Mouse (Mus musculus) midbrain, embryonic 10.5 days (tissue): ENCODE measurements around the gene Pex6. TPM values are rescaled to one million over a fixed set of nuclear protein-coding genes. Genes with fewer than 3 reads are reported as not detected.
A peak's percentile ranks its signal among the peaks of the same experiment; 100 is the strongest.

Source experiments
- DNase-seq: peaks from one replicate; pipeline ENCODE4 v3.0.0-alpha.2; 2017; ENCODE audit warnings: low spot score
- H3K27ac ChIP-seq: fragments of 300-500 bp; sonication (generic); replicated peaks from 2 replicates; pipeline ENCODE4 v1.5.1; 2016; ENCODE audit warnings: mild to moderate bottlenecking
- H3K27me3 ChIP-seq: fragments of 300-500 bp; sonication (generic); 2 replicates; pipeline ENCODE4 v1.6.1; 2016; ENCODE audit warnings: low read depth, mild to moderate bottlenecking; ENCODE audit not compliant: poor library complexity, severe bottlenecking
- H3K36me3 ChIP-seq: fragments of 300-500 bp; sonication (generic); 2 replicates; pipeline ENCODE4 v1.6.1; 2016; ENCODE audit warnings: mild to moderate bottlenecking, moderate library complexity
- H3K4me1 ChIP-seq: fragments of 300-500 bp; sonication (generic); 2 replicates; pipeline ENCODE4 v1.6.1; 2016
- H3K4me3 ChIP-seq: fragments of 300-500 bp; sonication (generic); 2 replicates; pipeline ENCODE4 v1.5.1; 2016; ENCODE audit warnings: mild to moderate bottlenecking, moderate library complexity
- H3K9me3 ChIP-seq: fragments of 300-500 bp; sonication (generic); replicated peaks from 2 replicates; pipeline ENCODE4 v1.6.1; 2016; ENCODE audit warnings: mild to moderate bottlenecking
- WGBS: fragments of 180-500 bp; shearing (Covaris S2); methylation state at CpG from one replicate; pipeline ENCODE4 v1.1.7; 2016; 5-methylcytosine and 5-hydroxymethylcytosine counted together
- polyA plus RNA-seq: library from polyadenylated mRNA; unstranded; fragments of >200 nt; fragmentation: Nextera tagmentation; extraction: Ambion mirVana; gene quantifications from 2 replicates; pipeline ENCODE4 v1.2.1, GENCODE M21; 2016

The Pex6 gene
- 20.5 and 20.8 TPM in 2 replicates for polyA plus RNA-seq

DNA sequence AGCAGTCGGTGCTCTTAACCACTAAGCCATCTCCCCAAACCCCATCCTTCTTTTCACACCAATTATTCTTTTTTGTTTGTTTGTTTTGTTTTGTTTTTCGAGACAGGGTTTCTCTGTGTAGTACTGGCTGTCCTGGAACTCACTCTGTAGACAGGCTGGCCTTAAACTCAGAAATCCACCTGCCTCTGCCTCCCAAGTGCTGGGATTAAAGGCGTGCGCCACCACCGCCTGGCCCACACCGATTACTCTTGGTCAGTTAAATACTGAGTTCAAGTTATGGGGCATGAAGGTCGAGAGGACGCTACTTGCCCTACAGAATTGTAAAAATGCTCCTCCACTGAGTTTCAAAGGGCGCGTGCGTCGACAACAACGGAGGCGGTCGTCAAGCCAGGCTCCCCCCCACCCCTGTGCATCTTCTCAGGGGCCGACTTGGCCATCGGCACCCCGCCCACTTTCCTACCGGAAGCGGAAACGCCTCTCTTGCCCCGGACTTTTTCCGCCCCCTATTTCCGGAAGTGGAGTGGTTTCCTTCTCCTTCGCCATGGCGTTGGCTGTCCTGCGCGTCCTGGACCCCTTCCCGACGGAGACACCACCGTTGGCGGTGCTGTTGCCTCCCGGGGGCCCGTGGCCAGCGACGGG is at the start of gene Pex6:
TSS of gene Pex6 (plus strand) at position 505 of the 639 bp plus-strand sequence.
- DNase-seq = peak; percentile 94
- Histone ChIP-seq H3K27ac (peak within 1 kb of the TSS; percentile 84), H3K36me3 (peaks cover 32% of the 10 kb centered on the region), H3K4me1 (peaks cover 38% of the 10 kb centered on the region), H3K4me3 (peak within 1 kb of the TSS; percentile 99), H3K9me3 (no peaks in the 10 kb centered on the region), H3K27me3 (no peaks in the 10 kb centered on the region)
- WGBS = 9% methylated on average over 36 of the region's 36 CpGs

DNA sequence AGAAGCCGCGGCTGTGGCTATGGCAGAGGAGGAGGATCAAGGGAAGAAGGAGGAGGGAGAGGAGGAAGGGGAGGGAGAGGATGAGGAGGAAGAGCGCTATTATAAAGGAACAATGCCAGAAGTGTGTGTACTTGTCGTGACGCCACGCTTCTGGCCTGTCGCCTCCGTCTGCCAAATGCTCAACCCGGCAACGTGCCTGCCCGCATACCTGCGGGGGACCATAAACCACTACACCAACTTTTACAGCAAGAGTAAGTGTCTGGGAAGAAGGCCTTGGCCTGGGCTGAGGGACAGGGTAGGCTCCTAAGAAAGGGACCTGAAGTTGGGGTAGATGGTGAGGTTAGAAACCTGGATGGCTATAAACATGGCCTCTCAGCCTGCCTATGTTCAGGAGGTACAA is 49.3 kb upstream of the Pex6 start:
- no peak overlapping the region for H3K27ac ChIP-seq
- H3K36me3 ChIP-seq = peaks cover 98% of the 10 kb centered on the region
- no peak for DNase-seq
- no peak overlapping the region for H3K4me3 ChIP-seq
- H3K9me3 ChIP-seq = no peaks in the 10 kb centered on the region
- H3K27me3 ChIP-seq = no peaks in the 10 kb centered on the region
- 95% methylated on average over 12 of the region's 12 CpGs for WGBS
- no peaks in the 10 kb centered on the region for H3K4me1 ChIP-seq

DNA sequence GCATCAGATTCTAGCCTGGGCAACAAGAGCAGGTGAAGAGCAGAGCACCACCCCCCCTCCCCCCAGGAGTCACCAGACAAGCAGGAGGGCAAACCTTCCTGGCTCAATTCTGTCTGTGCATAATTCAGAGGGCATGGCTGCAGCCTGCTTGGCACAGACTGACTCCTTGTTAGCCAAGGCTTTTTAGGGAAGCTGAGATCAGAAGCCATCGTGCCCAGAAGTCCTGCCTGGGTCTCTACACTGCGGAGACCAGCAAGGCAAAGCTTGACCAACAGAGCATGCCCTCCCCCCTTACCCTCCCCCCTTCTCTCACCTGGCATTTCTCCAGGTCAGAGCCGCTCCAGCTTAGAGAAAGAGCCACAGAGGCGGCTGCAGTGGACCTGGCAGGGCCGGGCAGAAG is 48.5 kb upstream of the Pex6 start:
- no peaks in the 10 kb centered on the region for H3K9me3 ChIP-seq
- WGBS = 86% methylated on average over 5 of the region's 5 CpGs
- peaks cover 96% of the 10 kb centered on the region for H3K36me3 ChIP-seq
- no peak overlapping the region for H3K27ac ChIP-seq
- H3K27me3 ChIP-seq = no peaks in the 10 kb centered on the region
- no peak for DNase-seq
- H3K4me1 ChIP-seq = no peaks in the 10 kb centered on the region
- H3K4me3 ChIP-seq = no peak overlapping the region

DNA sequence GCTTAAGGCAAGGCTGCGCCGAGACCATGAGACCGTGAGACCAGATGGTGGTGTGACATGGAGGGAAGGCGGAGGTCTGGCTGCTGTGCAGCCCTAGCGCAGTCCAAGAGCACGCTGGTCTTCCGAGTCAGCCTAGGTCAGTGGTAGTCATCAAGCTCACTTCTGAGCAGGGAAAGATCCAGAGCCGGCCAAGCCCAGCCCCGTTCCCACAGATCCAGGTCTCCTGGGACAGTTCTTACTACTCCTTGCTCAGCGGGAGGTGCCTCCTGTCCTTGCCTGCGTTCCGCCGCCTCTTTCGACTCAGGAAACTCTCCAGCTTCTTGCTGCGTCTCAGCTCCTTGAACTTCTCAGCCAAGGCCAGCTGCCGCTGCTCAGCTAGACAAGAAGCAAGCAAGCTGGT is 43.6 kb upstream of the Pex6 start:
- H3K4me3 ChIP-seq = no peak overlapping the region
- H3K27ac ChIP-seq = no peak overlapping the region
- 92% methylated on average over 16 of the region's 16 CpGs for WGBS
- H3K36me3 ChIP-seq = peaks cover 92% of the 10 kb centered on the region
- no peak for DNase-seq
- H3K9me3 ChIP-seq = no peaks in the 10 kb centered on the region
- peaks cover 5% of the 10 kb centered on the region for H3K4me1 ChIP-seq
- no peaks in the 10 kb centered on the region for H3K27me3 ChIP-seq

GRCm38 (mm10) chr17:46669911-46670310 is 41.4 kb upstream of the Pex6 start:
- no peak overlapping the region for H3K27ac ChIP-seq
- no peaks in the 10 kb centered on the region for H3K9me3 ChIP-seq
- WGBS = 96% methylated on average over 10 of the region's 10 CpGs
- H3K27me3 ChIP-seq = no peaks in the 10 kb centered on the region
- peaks cover 23% of the 10 kb centered on the region for H3K4me1 ChIP-seq
- peaks cover 79% of the 10 kb centered on the region for H3K36me3 ChIP-seq
- H3K4me3 ChIP-seq = no peak overlapping the region
- DNase-seq = no peak

- H3K4me1 ChIP-seq = peaks cover 36% of the 10 kb centered on the region
- peak; percentile 92 for DNase-seq
- 1% methylated on average over 43 of the region's 43 CpGs for WGBS
- H3K27me3 ChIP-seq = no peaks in the 10 kb centered on the region
- peak within 1 kb of the TSS; percentile 85 for H3K27ac ChIP-seq
- peak within 1 kb of the TSS; percentile 91 for H3K4me3 ChIP-seq
- H3K9me3 ChIP-seq = no peaks in the 10 kb centered on the region
- H3K36me3 ChIP-seq = peaks cover 81% of the 10 kb centered on the region
These were observed 37.3 kb upstream of the Pex6 start, which contains the start of gene Rrp36 for GRCm38 (mm10) chr17:46673850-46674529. Rrp36 (minus strand) TSS chr17:46674352.

DNA sequence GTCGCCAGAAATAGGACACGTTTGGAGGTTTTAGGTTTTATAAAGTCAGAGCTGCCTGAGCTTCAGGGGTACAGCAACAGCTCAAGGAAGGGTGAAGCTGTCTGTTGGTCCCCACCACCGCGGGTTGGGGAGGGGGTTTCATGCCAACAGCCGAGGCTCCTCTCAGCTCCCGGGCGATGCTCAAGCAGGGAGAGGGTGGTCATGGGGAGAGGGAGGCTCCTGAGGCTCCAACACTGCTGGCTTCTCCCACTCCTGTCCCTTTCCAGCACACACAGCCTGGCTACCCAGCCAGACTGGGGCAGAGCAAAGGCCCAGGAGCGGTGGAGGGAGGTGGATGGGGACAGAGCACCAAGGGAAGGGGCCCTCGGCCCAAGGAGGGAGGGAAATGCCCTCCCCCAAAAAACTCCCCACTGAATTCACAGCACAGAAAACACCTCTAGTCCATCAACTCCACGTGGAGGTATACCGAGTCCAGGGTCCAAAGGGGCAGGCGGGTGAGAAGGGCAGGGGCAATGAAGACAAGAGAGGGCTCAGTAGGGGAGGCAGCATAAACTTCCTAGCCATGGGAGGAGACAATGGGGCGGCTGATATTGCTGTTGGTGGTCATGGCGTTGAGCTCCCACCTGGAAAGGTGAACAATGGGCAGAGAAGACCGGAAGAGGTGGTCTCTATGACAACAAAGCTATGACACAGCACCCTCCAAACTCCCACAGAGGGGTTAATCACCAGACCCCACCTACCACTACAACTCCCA is 36.6 kb upstream of the Pex6 start:
- WGBS = 19% methylated on average over 15 of the region's 15 CpGs
- no peaks in the 10 kb centered on the region for H3K27me3 ChIP-seq
- H3K4me3 ChIP-seq = peak overlapping the region; percentile 91
- no peaks in the 10 kb centered on the region for H3K9me3 ChIP-seq
- H3K36me3 ChIP-seq = peaks cover 74% of the 10 kb centered on the region
- peak overlapping the region; percentile 85 for H3K27ac ChIP-seq
- no peak for DNase-seq
- peaks cover 43% of the 10 kb centered on the region for H3K4me1 ChIP-seq

- H3K9me3 ChIP-seq = no peaks in the 10 kb centered on the region
- H3K27ac ChIP-seq = peak within 1 kb of the TSS; percentile 89; the same call in 1 of the 2 replicates
- peak within 1 kb of the TSS; percentile 92 for H3K4me3 ChIP-seq
- peaks cover 53% of the 10 kb centered on the region for H3K36me3 ChIP-seq
- no peak for DNase-seq
- no peaks in the 10 kb centered on the region for H3K27me3 ChIP-seq
- 97% methylated on average over 8 of the region's 9 CpGs for WGBS
- H3K4me1 ChIP-seq = peaks cover 52% of the 10 kb centered on the region
These were observed 32.8 kb upstream of the Pex6 start, which contains the start of gene Mea1 for GRCm38 (mm10) chr17:46678416-46678815. Mea1 (plus strand) TSS chr17:46678793.

GRCm38 (mm10) chr17:46678911-46679310 is 32.4 kb upstream of the Pex6 start:
- H3K4me1 ChIP-seq = peaks cover 49% of the 10 kb centered on the region
- WGBS = 76% methylated on average over 9 of the region's 9 CpGs
- H3K27me3 ChIP-seq = no peaks in the 10 kb centered on the region
- H3K4me3 ChIP-seq = peak overlapping the region; percentile 92
- H3K36me3 ChIP-seq = peaks cover 58% of the 10 kb centered on the region
- no peaks in the 10 kb centered on the region for H3K9me3 ChIP-seq
- H3K27ac ChIP-seq = peak overlapping the region; percentile 89; the same call in 1 of the 2 replicates
- no peak for DNase-seq

DNA sequence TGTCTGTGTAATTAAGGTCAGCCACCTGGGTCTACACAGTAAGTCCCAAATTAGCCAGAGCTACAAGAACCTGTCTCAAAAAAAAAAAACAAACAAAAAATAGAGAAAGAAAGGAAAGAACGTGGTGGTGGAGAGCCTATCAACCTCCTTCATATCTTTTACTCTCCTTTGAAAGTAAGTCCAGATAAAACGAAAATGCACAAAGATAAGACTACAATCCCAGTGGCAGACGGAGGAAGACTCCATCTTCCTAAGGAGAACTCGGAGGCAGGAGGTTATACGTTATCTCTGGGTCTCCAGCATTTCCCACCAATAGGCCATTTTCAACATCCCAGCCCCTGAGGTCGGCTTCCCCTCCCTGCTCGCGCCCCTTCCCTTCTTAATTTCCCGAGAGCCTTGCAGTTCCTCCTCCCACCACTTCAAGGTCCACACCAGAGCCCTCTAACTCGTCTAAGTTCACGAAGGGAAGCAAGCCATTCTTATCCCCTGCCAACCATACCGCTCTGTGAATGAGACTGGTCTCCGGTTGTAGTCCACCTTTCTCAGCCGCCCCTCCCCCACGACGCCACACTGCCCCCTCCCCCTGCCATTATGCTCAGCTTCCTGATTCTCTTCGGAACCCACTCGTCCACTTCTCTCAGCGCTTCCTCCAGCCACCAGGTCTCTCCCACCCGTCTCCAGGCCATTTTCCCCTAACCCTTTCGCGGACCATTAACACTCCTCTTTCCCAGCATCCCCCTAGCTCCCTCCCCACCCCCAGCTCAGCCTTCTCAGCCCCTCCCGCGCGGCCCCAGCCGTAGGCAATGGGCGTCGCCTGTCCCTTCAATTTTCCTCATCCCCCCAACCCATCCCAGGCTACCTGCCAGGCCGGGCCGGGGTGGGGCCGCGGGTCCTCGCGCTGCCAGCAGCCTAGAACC is 31.2 kb upstream of the Pex6 start:
- Histone ChIP-seq H3K36me3 (peaks cover 63% of the 10 kb centered on the region), H3K27ac (peak overlapping the region; percentile 89), H3K4me3 (peak overlapping the region; percentile 92), H3K27me3 (no peaks in the 10 kb centered on the region), H3K9me3 (no peaks in the 10 kb centered on the region), H3K4me1 (peaks cover 40% of the 10 kb centered on the region)
- under 1% methylated on average over 34 of the region's 34 CpGs for WGBS
- no peak for DNase-seq

GRCm38 (mm10) chr17:46680760-46681373 is 30.4 kb upstream of the Pex6 start, which contains the start of gene Klhdc3:
Klhdc3 (minus strand) TSS chr17:46680914.
- peak within 1 kb of the TSS; percentile 92 for H3K4me3 ChIP-seq
- no peaks in the 10 kb centered on the region for H3K27me3 ChIP-seq
- no peaks in the 10 kb centered on the region for H3K9me3 ChIP-seq
- peak; percentile 100 for DNase-seq
- H3K36me3 ChIP-seq = peaks cover 63% of the 10 kb centered on the region
- under 1% methylated on average over 49 of the region's 49 CpGs for WGBS
- H3K27ac ChIP-seq = peak within 1 kb of the TSS; percentile 89
- peaks cover 38% of the 10 kb centered on the region for H3K4me1 ChIP-seq
